Mouse (Mus musculus): Measurements from ENCODE around the gene Ptpn1.

Ptpn1 gene

GRCm38 (mm10) chr2:167945451-167945850 lies 13.6 kb downstream of the Ptpn1 start:
- TF ChIP-seq CTCF (conservative IDR thresholded peaks at IDR 0.05; ENCODE audit: low read length) = no peak
- no peak for TF ChIP-seq POU5F1 (IDR thresholded peaks at IDR 0.05; ENCODE audit: borderline replicate concordance, low read length)
- no peak for TF ChIP-seq NANOG (IDR thresholded peaks at IDR 0.05; ENCODE audit: borderline replicate concordance, low read length)
- H3K36me3 ChIP-seq (ENCODE audit: insufficient read depth, low read length) = peaks cover 8% of the 10 kb centered on the region; the same call in 1 of the 2 replicates

GRCm38 (mm10) chr2:167947251-167947650 lies 15.4 kb downstream of the Ptpn1 start:
- Histone ChIP-seq H3K36me3 (ENCODE audit: insufficient read depth, low read length) (peaks cover 17% of the 10 kb centered on the region; the same call in 1 of the 2 replicates), H3K4me1 (replicated peaks; ENCODE audit: low read depth, low read length) (peaks cover 56% of the 10 kb centered on the region), H3K9me3 (ENCODE audit: low read length) (no peaks in the 10 kb centered on the region), H3K27me3 (ENCODE audit: insufficient read depth, low read length) (no peaks in the 10 kb centered on the region), H3K4me3 (replicated peaks; ENCODE audit: low read length) (no peak overlapping the region)
- TF ChIP-seq CTCF (conservative IDR thresholded peaks at IDR 0.05; ENCODE audit: low read length) = no peak
- TF ChIP-seq POU5F1 (IDR thresholded peaks at IDR 0.05; ENCODE audit: borderline replicate concordance, low read length) = no peak
- no peak for TF ChIP-seq NANOG (IDR thresholded peaks at IDR 0.05; ENCODE audit: borderline replicate concordance, low read length)

More at GRCm38 (mm10) chr2:167945451-167945850, 13.6 kb downstream of the Ptpn1 start:
- H3K27me3 ChIP-seq (ENCODE audit: insufficient read depth, low read length) = no peaks in the 10 kb centered on the region
- no peak overlapping the region for H3K4me3 ChIP-seq (replicated peaks; ENCODE audit: low read length)
- no peaks in the 10 kb centered on the region for H3K9me3 ChIP-seq (ENCODE audit: low read length)
- H3K4me1 ChIP-seq (replicated peaks; ENCODE audit: low read depth, low read length) = peaks cover 74% of the 10 kb centered on the region

GRCm38 (mm10) chr2:167948047-167948446 lies 16.2 kb downstream of the Ptpn1 start:
- Histone ChIP-seq H3K27me3 (ENCODE audit: insufficient read depth, low read length) (no peaks in the 10 kb centered on the region), H3K4me3 (replicated peaks; ENCODE audit: low read length) (no peak overlapping the region), H3K4me1 (replicated peaks; ENCODE audit: low read depth, low read length) (peaks cover 48% of the 10 kb centered on the region), H3K36me3 (ENCODE audit: insufficient read depth, low read length) (peaks cover 17% of the 10 kb centered on the region; the same call in 1 of the 2 replicates), H3K9me3 (ENCODE audit: low read length) (no peaks in the 10 kb centered on the region)
- no peak for TF ChIP-seq NANOG (IDR thresholded peaks at IDR 0.05; ENCODE audit: borderline replicate concordance, low read length)
- no peak for TF ChIP-seq POU5F1 (IDR thresholded peaks at IDR 0.05; ENCODE audit: borderline replicate concordance, low read length)
- no peak for TF ChIP-seq CTCF (conservative IDR thresholded peaks at IDR 0.05; ENCODE audit: low read length)

- Histone ChIP-seq H3K27me3 (ENCODE audit: insufficient read depth, low read length) (no peaks in the 10 kb centered on the region), H3K4me3 (replicated peaks; ENCODE audit: low read length) (no peak overlapping the region), H3K9me3 (ENCODE audit: low read length) (no peaks in the 10 kb centered on the region), H3K4me1 (replicated peaks; ENCODE audit: low read depth, low read length) (peaks cover 43% of the 10 kb centered on the region), H3K36me3 (ENCODE audit: insufficient read depth, low read length) (peaks cover 13% of the 10 kb centered on the region; the same call in 1 of the 2 replicates)
- TF ChIP-seq NANOG (IDR thresholded peaks at IDR 0.05; ENCODE audit: borderline replicate concordance, low read length) = no peak
- no peak for TF ChIP-seq POU5F1 (IDR thresholded peaks at IDR 0.05; ENCODE audit: borderline replicate concordance, low read length)
- TF ChIP-seq CTCF (conservative IDR thresholded peaks at IDR 0.05; ENCODE audit: low read length) = no peak
These were observed 16.7 kb downstream of the Ptpn1 start for GRCm38 (mm10) chr2:167948557-167948956.

- Histone ChIP-seq H3K4me3 (replicated peaks; ENCODE audit: low read length) (no peak overlapping the region), H3K4me1 (replicated peaks; ENCODE audit: low read depth, low read length) (peaks cover 36% of the 10 kb centered on the region), H3K9me3 (ENCODE audit: low read length) (no peaks in the 10 kb centered on the region), H3K27me3 (ENCODE audit: insufficient read depth, low read length) (no peaks in the 10 kb centered on the region), H3K36me3 (ENCODE audit: insufficient read depth, low read length) (peaks cover 12% of the 10 kb centered on the region; the same call in 1 of the 2 replicates)
- no peak for TF ChIP-seq POU5F1 (IDR thresholded peaks at IDR 0.05; ENCODE audit: borderline replicate concordance, low read length)
These were observed 17.4 kb downstream of the Ptpn1 start for GRCm38 (mm10) chr2:167949250-167949649.

GRCm38 (mm10) chr2:167949808-167950207 lies 18.0 kb downstream of the Ptpn1 start:
- Histone ChIP-seq H3K27me3 (ENCODE audit: insufficient read depth, low read length) (no peaks in the 10 kb centered on the region), H3K4me3 (replicated peaks; ENCODE audit: low read length) (no peak overlapping the region), H3K4me1 (replicated peaks; ENCODE audit: low read depth, low read length) (peaks cover 30% of the 10 kb centered on the region), H3K9me3 (ENCODE audit: low read length) (no peaks in the 10 kb centered on the region), H3K36me3 (ENCODE audit: insufficient read depth, low read length) (peaks cover 12% of the 10 kb centered on the region; the same call in 1 of the 2 replicates)
- no peak for TF ChIP-seq NANOG (IDR thresholded peaks at IDR 0.05; ENCODE audit: borderline replicate concordance, low read length)
- TF ChIP-seq CTCF (conservative IDR thresholded peaks at IDR 0.05; ENCODE audit: low read length) = no peak
- TF ChIP-seq POU5F1 (IDR thresholded peaks at IDR 0.05; ENCODE audit: borderline replicate concordance, low read length) = no peak

- peaks cover 12% of the 10 kb centered on the region; the same call in 1 of the 2 replicates for H3K36me3 ChIP-seq (ENCODE audit: insufficient read depth, low read length)
- H3K9me3 ChIP-seq (ENCODE audit: low read length) = no peaks in the 10 kb centered on the region
- H3K4me3 ChIP-seq (replicated peaks; ENCODE audit: low read length) = no peak overlapping the region
- H3K27me3 ChIP-seq (ENCODE audit: insufficient read depth, low read length) = no peaks in the 10 kb centered on the region
- TF ChIP-seq CTCF (conservative IDR thresholded peaks at IDR 0.05; ENCODE audit: low read length) = no peak
- TF ChIP-seq NANOG (IDR thresholded peaks at IDR 0.05; ENCODE audit: borderline replicate concordance, low read length) = no peak
- H3K4me1 ChIP-seq (replicated peaks; ENCODE audit: low read depth, low read length) = peaks cover 21% of the 10 kb centered on the region
These were observed 18.8 kb downstream of the Ptpn1 start for GRCm38 (mm10) chr2:167950681-167951080.

- Histone ChIP-seq H3K4me1 (replicated peaks; ENCODE audit: low read depth, low read length) (peaks cover 19% of the 10 kb centered on the region), H3K36me3 (ENCODE audit: insufficient read depth, low read length) (peaks cover 12% of the 10 kb centered on the region; the same call in 1 of the 2 replicates), H3K4me3 (replicated peaks; ENCODE audit: low read length) (no peak overlapping the region), H3K27me3 (ENCODE audit: insufficient read depth, low read length) (no peaks in the 10 kb centered on the region), H3K9me3 (ENCODE audit: low read length) (no peaks in the 10 kb centered on the region)
- TF ChIP-seq CTCF (conservative IDR thresholded peaks at IDR 0.05; ENCODE audit: low read length) = no peak
- no peak for TF ChIP-seq NANOG (IDR thresholded peaks at IDR 0.05; ENCODE audit: borderline replicate concordance, low read length)
- TF ChIP-seq POU5F1 (IDR thresholded peaks at IDR 0.05; ENCODE audit: borderline replicate concordance, low read length) = no peak
These were observed 19.7 kb downstream of the Ptpn1 start for GRCm38 (mm10) chr2:167951301-167952211.

Data from E14TG2a.4 (cell line).